Mouse (Mus musculus): ENCODE measurements around the gene Casq1.

Gene Casq1

DNA sequence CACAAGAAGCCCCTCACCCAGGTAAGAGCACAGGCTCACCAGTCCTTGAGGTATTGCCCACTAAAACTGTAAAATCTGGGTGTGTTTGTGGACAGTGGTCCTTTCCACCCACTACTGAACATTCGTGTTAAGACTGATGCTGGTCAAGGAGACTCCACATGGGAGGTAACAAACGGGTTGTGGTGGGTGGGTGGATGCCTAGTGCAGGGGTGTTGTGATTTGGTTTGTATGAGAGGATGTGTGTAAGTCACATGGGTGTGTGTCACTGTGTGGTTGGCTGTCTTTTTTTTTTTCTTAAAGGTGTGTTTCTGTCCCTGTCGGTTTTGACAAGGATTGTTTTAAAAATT, 14.0 kb downstream of the Casq1 start:
- no peak for DNase-seq

DNA sequence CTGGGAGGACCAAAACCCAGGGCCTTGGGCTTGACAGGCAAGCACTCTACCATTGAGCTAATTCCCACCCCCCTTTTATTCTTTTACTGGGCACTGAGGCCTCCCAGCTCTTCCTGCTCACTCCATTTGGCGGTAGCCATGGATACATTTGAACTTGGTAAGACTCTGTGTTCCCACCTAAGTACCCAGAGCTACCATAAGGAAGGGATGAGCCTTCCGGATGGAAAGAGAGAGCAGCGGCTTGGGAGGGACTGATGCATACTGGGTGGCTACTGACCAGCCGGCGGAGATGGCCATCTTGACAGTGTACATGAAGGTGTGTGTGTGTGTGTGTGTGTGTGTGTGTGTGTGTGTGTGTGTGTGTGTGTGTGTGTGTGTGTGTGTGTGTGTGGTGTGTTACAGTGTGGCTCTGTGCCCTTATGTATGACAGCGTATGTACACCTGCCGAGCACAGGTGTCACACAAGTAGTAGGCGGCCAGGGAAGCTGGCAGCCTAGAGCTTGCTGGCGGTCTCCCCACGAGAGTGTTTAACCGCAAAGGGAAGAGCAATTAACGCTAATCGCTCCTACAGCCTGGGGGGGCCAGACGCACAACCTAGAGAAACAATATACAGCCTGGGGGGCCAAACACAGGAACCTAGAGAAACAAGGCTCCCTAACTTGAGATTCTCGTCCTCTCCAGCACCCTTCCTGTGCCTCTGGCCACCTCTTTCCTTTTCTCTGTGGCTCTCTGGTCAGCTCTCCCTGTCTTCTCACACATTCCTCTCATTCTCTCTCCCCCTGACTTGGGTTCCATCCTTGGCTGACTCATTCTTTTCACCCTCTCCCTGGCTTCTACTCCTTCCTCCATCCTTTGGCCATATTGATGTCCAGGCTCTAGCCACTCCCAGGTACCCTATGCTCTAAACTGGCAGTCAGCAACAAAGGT, 14.6 kb downstream of the Casq1 start:
- peak; percentile 92 for DNase-seq

DNA sequence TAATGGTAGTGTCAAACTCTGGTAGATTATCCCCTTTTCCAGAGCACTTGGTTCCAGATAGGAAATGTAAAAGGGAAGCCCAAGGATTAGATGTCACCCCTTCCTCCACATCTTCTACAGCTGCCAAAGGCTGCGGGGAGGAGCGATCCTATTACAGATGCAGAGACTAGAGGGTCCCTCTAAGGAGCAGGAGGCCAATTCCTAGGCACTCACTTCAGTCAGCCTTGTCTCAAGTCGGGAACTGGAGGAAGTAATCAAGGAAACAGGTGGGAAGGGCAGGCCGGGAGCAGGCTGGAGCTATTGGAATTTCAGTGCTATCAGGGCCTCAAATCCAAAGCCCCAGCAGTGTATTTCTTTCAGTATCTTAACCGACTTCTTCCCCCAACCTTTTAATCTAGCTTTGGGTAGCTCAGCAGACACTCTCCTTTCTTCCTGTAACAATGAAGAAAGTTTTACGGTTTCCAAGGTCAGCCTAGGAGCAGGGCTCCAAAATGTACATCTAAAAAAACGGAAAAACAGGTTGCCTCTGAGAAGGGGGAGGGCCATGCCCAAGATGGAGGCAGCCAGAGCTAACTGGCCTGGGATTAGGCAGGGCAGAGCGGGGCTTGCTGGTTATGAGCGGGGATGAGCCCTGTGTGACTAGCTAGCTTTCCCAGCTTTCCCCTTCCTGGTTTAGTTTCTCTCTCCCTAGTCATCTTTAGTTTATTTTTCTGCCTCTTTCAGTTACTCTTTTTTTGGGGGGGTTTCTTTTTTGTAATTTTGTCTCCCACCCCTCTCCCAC, 15.4 kb downstream of the Casq1 start:
- peak; percentile 94 for DNase-seq

DNA sequence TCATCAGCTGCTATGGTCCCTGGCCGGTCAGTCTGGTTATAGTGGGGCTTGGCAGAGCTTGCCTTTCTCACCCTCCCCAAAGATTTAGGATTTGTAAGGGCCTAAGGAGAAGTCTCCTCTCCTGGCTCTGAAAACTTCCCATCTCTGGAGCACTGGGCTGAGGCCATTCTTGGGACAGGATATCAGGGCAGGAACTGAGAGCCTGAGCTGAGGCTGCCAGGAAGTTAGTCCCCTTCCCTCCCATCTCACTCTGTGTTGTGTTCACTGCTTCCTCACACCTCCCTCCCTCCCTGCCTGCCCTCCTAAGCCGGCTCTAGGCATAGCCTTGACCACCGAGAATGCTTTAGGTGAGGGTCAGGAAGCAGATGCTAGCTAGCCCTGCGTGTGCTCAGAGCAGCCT, 16.1 kb downstream of the Casq1 start:
- peak; percentile 97 for DNase-seq

DNA sequence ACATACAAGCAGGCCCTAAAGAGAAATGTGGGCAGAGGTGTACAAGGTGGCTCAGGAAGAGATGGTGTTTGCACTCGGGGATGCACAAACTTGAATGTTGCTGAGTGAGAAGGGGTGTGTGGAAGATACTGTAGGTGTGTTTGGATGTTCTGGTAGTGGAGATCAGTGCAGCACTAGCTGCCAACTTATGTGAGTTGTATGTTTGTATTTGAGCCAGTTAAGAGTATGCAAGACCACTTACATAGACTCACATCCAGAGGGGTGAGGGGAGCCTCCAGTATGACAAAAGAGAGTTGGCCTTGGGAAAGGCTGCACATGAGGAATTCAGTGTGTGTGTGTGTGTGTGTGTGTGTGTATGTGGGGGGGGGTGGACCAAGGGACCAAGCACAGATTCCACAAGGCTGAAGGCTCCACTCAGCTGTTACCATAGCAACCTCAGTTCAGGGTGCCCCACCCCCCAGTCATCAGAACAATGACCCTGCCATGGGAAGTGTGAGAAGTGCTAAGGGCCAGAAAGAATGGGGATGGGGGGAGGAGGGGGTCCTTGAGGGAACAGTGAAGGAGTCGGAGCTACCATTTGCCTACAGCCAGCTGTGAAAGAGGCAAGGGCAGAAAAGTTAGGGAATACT, 16.7 kb downstream of the Casq1 start:
- peak; percentile 94 for DNase-seq

DNA sequence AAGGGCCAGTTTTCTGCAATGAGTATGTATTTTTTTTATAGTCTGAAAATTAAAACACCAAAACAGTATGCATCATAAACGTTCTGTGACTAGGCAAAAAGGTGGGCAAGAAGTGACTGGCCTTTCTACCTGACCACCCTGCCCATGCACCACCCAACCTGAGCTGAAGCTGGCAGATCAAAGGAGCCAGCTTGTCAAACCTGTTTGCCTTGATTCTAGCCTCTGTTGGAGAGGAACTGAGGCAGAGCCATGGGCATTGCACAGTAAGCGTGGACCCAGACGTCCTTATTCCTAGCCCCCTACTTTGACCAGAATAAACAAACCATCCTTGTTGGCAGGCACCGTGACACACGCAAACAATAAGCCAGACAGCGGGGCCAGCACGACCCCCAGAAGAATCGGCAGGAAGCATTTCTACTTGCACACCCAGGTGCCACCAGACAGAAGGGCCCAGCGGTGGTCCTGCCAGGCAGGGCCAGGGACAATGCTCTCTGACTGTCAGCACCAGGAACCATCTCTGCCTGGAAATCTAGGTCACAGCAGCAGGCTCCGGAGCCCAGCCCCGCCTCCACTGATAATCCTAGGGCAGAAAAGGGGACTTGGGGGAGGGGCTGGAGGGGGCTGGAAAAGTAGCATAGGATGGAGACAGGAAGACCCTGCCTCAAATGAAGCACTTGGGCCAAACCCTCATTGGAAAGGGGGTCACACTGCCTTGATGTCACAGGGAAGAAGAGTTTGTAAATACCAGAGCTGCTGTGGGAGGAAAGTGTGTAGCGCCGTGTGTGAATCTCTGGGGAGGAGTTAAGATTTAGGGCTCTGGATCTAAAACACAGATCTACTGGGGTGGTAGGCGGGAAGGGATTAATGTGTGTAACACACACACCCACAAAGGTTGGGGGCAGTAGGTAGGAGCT, 17.4 kb downstream of the Casq1 start:
- peak; percentile 91 for DNase-seq

DNA sequence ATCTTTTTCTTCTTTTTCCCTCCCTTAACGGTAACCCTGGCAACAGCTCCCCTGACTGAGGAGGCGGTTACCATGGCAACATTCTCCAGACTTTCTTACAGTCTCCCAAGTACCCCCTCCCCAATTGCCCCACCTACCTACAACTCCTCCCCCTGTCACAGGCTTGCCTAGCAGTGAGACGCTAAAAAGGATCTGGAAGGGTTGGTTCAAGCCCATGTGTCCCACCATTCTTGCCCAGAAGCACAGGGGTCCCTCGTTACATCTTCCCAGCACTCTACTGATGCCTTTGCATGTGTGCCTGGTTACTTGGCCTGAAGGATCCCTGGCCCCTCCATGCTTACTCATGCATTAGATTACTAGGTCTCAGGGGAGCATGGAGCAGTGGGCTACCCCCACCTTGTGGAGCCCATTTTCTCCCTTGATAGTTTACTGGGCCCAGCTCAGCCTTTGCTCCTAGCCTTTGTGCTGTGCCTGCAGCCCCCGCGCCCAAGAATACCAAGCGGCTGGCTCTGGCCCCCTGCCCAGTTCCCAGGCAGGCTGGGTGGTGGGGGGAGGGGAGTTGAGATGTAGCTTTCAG, 18.7 kb downstream of the Casq1 start:
- peak; percentile 93 for DNase-seq

DNA sequence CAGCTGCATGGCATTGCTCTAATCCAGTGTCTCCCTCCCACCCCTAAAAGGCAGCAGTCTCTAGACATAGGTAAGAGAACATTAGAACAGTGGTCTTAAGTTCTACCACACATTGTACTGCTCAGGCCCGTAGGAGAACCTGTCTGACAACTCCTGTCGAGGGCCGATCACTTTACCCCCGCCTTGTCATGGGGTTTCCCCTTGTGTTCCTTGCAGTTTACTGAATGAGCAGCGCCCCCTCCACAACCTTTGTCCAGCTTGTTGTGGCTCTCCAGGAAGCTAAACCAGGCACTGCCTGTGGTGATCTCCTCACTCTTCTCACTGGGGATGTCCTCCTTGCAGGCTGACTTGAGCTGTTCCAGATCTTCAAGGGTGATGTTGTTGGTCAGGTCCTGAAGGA, 19.5 kb downstream of the Casq1 start:
- peak; percentile 92 for DNase-seq

DNA sequence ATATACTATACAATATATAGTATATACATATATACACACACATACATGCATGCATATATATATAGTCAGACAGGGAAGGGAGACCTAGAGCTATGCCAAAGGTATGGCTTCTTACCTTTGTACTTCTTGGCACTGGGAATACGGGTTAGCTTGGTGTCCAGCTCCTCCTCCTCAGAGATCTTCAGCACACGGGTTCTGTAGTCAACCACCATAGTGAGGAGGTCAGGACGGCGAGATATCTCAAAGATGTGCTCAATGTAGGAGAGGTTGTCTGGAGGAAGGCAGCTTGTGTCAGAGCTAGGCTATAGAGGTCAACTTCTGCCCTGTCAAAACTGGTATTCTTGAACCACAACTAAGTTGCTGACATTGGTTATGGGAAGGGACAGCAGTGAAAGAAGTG, 20.7 kb downstream of the Casq1 start:
- DNase-seq, result peak; percentile 88

DNA sequence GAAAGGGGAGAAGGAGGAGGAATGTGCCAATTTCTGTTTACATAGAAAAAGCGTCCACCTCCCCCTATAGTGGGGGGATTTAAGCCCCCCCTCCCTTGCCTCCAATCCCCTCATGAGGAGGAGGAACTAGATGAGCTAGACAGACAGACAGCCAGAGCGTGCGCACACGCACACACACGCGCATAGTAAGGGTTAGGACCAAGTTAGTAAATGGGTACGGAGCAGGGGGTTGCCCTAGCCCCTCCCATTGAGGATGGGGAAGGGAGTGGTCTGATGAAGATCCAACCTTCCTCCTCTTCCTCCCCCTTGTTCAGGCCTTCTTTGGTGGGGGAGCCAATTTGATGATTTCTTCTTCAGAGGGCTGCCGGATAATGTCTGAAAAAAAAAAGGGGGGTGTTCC, 21.4 kb downstream of the Casq1 start:
- DNase-seq, result peak; percentile 87

DNA sequence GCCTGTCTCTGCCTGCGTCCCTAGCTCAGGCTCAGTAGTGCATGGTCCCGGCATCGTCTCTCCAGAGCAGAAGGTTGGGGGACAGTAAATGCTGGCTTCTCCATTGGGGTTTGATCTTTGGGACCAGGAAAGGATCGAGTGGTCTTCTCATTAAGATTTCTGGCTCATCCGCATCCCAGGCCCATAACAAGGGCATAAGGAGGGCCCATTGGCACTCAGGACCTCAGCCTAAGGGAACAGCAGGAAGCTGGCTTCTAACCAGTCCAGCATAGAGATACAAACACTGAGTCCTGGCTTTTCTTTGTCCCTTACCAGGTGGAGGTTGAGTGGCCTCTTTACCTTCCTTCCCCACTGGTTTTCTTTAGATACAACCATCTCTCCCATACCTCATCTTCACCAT, 21.8 kb downstream of the Casq1 start:
- DNase-seq, result peak; percentile 86

DNA sequence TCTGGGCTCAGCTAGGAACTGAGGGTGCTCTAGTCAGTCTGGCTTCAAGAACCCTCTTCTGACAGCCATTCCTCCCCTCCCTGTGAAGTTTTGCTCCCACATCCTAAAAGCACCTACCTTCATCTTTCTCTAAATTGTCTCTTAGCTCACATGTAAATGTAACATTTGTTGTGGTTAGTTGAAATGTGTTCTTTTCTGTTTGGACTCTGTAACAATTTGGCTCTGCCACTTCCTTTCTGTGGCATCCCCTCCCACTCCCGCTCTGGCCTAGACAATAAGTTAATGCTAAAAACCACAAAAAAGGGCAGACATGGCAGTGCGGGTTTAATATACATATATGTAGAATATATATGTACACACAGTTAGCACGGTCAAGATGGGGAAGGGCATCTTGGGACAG, 22.5 kb downstream of the Casq1 start:
- DNase-seq, result peak; percentile 64

DNA sequence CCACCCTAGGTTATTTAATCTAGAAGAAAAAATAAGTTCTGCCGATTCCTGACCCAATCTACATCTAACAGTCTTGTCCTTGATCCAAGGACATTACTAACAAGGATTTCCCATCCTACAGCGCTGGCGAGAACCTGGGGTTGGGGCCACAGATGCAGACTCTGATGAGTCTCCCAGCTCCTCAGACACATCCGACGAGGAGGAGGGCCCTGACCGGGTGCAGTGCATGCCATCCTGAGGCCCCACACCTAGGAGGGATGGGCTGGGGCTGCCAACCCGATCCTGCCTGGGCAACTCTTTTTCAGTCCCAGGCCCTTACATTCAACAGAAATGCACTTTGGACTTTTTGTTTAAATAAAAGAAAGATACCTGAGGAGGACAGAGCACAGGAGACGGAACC, 25.2 kb downstream of the Casq1 start:
- DNase-seq, result peak; percentile 59

DNA sequence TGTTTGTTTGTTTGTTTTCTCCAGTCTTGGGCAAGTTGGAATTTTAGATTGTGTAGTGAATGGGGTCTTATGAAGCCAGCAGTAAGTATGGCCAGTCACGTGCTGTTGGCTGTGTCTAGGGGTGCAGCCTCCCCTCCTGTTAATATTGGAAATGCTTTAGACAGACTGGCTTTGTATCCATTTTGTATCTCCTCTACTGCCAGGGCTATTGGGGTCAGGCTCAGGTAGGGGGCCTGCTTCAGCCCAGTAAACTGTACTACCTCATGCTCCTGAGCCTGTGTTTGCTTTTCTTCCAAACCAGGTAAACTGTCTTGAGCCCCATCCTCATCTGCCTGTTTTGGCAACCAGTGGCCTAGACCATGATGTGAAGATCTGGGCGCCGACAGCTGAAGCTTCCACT, 27.5 kb downstream of the Casq1 start:
- peak; percentile 78 for DNase-seq

DNA sequence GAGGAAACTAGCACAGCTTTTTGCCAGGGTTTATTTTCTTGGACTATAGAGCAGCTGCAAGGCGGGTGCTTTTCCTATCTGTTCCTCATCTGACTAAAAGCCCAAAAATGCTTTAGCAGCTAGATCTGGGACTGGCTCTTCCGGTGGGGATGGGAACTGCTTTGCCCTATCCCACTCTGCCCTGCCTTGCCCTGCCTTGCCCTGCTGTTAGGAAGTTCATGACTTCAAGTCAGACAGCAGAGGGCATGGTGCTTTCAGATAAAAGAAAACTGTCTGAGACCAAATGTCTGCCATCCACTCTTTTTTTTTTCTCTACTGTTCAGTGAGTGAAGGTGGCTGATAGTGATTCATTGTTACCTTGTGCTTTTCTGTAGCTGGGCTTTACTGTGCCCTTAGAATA, 28.1 kb downstream of the Casq1 start:
- DNase-seq, result peak; percentile 90

DNA sequence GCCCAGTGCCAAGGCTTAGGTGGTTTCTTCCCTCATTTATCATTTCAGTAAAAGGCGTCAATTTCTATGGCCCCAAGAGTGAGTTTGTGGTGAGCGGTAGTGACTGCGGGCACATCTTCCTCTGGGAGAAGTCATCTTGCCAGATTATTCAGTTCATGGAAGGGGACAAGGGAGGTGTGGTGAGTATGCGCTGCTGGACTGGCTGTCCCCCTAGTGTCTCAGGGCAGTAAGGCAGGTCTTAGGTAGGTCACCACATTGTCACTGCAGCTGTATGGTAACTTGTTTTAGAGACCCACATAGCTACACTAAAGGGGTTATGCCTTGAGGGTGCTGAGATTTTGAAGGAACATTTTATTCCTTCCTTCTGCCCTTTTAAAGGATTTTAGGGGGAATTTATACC, 30.8 kb downstream of the Casq1 start:
- DNase-seq, result peak; percentile 78

DNA sequence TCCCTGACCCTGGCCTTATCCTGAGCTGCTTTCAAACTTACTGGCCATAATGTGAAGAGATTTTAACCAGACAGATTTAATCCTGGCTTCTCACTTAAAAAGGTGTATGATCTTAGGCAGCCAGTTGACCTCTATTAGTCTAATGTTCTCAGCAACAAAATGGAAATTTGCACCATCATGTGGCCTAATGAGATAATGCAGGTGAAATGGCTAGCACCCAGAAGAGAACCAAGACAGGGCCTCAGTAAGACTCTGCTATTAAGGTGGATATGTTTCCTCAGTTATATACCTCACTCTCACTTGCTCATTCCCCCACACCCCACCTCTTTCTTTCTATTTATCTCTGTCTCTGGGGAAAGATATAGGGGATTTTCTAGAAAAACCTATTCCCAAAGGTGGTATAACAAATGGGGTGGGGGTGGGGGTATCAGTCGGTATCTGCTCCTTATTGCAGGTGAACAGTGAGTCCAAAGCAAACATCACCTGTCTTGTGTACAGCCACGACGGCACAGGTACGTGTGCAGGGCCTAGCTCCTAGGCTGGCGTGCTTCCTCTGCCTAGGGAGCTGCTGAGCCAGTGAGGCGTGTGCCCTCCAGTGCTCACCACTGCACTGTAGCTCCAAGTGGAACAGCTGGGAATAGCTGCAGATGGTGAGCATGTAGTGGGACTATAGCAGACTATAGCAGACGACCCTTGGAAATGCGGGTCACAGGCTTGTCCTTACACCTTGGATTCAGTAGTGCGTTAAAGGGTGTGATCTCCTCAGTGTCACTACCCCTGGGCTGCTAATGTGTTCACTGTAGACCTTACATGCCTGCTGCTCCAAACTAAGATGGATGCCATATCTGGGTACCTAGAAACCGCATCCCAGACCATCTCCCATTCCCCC, 33.0 kb downstream of the Casq1 start:
- peak; percentile 87 for DNase-seq

DNA sequence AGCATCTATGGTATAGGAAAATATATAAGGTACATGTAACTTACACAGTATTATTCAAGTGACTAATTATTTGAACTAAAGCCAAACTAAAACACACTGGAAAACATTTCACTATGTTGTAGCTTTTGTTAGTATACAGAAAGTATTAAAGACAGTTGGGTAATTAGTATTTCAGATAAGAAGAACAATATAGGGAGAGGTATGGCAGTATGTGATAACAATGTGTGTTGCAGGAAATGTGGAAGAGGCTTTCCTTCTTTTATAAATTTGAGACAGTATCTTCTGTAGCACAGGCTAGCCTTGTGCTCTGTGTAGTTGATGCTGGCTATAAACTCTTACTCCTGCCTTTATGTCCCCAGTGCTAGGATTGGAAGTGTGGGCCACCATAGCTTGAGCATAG, 35.8 kb downstream of the Casq1 start:
- DNase-seq, result no peak

DNA sequence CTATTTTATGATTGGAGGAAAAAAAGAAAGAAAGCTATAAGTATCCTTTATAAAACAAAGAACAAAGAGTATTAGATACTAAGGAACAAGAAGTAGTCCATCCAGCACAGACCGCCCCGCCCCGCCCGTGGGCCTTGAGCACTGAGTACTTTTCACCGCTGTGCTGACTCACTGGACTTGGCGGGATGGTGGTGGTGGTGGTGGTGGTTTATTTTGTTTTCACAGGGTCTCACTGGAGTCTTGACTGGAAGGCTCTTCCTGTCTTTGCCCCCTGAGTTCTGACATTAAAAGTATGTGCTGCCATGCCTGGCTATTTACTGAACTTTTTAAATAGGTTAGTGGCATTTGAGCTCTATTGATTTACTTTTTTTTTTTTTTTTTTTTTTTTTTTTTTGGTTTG, 36.6 kb downstream of the Casq1 start:
- DNase-seq, result peak; percentile 59

DNA sequence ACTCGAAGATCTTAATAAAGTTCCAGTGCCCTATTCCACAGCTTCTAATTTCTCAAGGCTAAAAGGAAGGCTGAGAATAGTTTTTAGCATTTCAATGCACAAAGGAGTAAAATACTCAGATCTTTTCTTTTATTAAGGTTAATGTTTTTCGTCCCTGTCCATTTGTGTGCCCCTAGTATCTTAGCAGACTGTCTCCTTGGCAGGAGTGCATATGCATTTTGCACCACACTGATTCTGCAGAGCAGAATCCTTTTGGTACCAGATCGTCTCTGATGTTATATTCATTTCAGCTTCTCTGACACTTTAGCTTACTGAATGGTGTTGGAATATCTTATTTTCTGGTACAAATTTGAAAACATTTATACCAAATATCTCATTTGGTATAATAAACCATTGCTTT, 37.9 kb downstream of the Casq1 start:
- no peak for DNase-seq

DNA sequence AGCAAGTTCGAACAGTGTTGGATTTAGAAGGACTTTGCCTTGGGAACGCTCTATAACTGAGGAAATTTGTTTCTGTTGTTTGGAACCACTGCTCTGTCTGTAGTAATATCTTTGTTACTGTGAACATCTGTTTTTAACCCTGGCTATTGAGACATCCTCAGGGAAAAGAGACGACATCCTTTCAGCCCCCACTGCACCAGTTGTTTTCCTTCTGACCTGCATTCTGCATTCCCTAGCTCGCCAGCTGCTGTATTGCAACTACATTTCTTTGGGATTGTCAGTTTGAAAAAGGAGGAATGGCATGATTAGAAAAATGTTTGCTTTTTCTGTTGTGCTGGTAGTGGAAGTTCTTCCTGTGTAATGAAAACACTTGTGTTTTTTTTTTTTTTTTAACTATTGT, 38.8 kb downstream of the Casq1 start:
- peak; percentile 93 for DNase-seq

Measured in heart, adult 11 months (tissue).